Mouse (Mus musculus) megakaryocyte, embryonic 14.5 days (primary cell): ENCODE data around the gene Tent5c.

Experiments used
- FLI1 ChIP-seq: IDR thresholded peaks from 2 replicates; pipeline ENCODE4 v1.6.1; 2012; ENCODE audit warnings: low read length, inconsistent platforms, mixed read lengths
- GATA1 ChIP-seq: IDR thresholded peaks from 3 replicates; pipeline ENCODE4 v1.6.1; 2012; ENCODE audit warnings: mixed read lengths, low read length, inconsistent platforms, borderline replicate concordance

GRCm38 (mm10) chr3:100496081-100496480 is 7.0 kb upstream of the Tent5c start:
- TF ChIP-seq GATA1 (no peak), FLI1 (no peak)
